Mouse (Mus musculus) forebrain, embryonic 12.5 days (tissue): ENCODE results near the gene Hmgb2. TPM values are rescaled to one million over a fixed set of nuclear protein-coding genes. Genes with fewer than 3 reads are reported as not detected.
A peak's percentile ranks its signal among the peaks of the same experiment; 100 is the strongest.

Source experiments
- ATAC-seq: fragments of 200-750 bp; cut with Nextera tagmentation; 2 replicates; pipeline ENCODE4 v1.8.0; 2017; ENCODE audit warnings: moderate TSS enrichment; ENCODE audit not compliant: low FRiP score
- H3K27ac ChIP-seq: fragments of 300-500 bp; sonication (generic); 2 replicates; pipeline ENCODE4 v1.5.1; 2016; ENCODE audit warnings: mild to moderate bottlenecking
- H3K27me3 ChIP-seq: fragments of 300-500 bp; sonication (generic); 2 replicates; pipeline ENCODE4 v1.6.1; 2016; ENCODE audit warnings: mild to moderate bottlenecking
- H3K36me3 ChIP-seq: fragments of 300-500 bp; sonication (generic); replicated peaks from 2 replicates; pipeline ENCODE4 v1.6.1; 2016; ENCODE audit warnings: mild to moderate bottlenecking
- H3K4me1 ChIP-seq: fragments of 300-500 bp; sonication (generic); 2 replicates; pipeline ENCODE4 v1.6.1; 2016
- H3K4me2 ChIP-seq: fragments of 300-500 bp; sonication (generic); 2 replicates; pipeline ENCODE4 v1.6.1; 2016; ENCODE audit warnings: mild to moderate bottlenecking, moderate library complexity
- H3K4me3 ChIP-seq: fragments of 300-500 bp; sonication (generic); replicated peaks from 2 replicates; pipeline ENCODE4 v1.5.1; 2016; ENCODE audit warnings: mild to moderate bottlenecking
- H3K9ac ChIP-seq: fragments of 300-500 bp; sonication (generic); 2 replicates; pipeline ENCODE4 v1.6.1; 2016; ENCODE audit warnings: mild to moderate bottlenecking
- H3K9me3 ChIP-seq: fragments of 300-500 bp; sonication (generic); 2 replicates; pipeline ENCODE4 v1.6.1; 2016
- WGBS: fragments of 180-500 bp; shearing (Covaris S2); methylation state at CpG from one replicate; pipeline ENCODE4 v1.1.7; 2016; 5-methylcytosine and 5-hydroxymethylcytosine counted together
- polyA plus RNA-seq: library from polyadenylated mRNA; unstranded; fragments of >200 nt; fragmentation: Nextera tagmentation; extraction: Ambion mirVana; gene quantifications from 2 replicates; pipeline ENCODE4 v1.2.1, GENCODE M21; 2016

Gene Hmgb2
- polyA plus RNA-seq = 740 and 788 TPM in 2 replicates

- peak within 1 kb of the TSS; percentile 93 for H3K4me2 ChIP-seq
- peak within 1 kb of the TSS; percentile 99 for H3K9ac ChIP-seq
- H3K27me3 ChIP-seq = no peaks in the 10 kb centered on the region
- peaks cover 20% of the 10 kb centered on the region for H3K36me3 ChIP-seq
- ATAC-seq = peak; percentile 100
- H3K27ac ChIP-seq = peak within 1 kb of the TSS; percentile 100
- peak within 1 kb of the TSS; percentile 89 for H3K4me3 ChIP-seq
- H3K9me3 ChIP-seq = no peaks in the 10 kb centered on the region
- under 1% methylated on average over 63 of the region's 63 CpGs for WGBS
- peaks cover 13% of the 10 kb centered on the region for H3K4me1 ChIP-seq
Observed at GRCm38 (mm10) chr8:57511316-57512118, at the start of gene Hmgb2. TSS of gene Hmgb2 (plus strand) at chr8:57511907.

GRCm38 (mm10) chr8:57462839-57463238, 48.9 kb upstream of the Hmgb2 start:
- Histone ChIP-seq H3K4me1 (no peaks in the 10 kb centered on the region), H3K9ac (no peak overlapping the region), H3K27me3 (no peaks in the 10 kb centered on the region), H3K4me2 (no peak overlapping the region), H3K27ac (no peak overlapping the region), H3K4me3 (no peak overlapping the region), H3K9me3 (no peaks in the 10 kb centered on the region), H3K36me3 (no peaks in the 10 kb centered on the region)
- ATAC-seq = no peak
- WGBS = 53% methylated on average over 1 of the region's 1 CpGs

GRCm38 (mm10) chr8:57463757-57464156, 48.0 kb upstream of the Hmgb2 start:
- Histone ChIP-seq H3K4me3 (no peak overlapping the region), H3K9me3 (no peaks in the 10 kb centered on the region), H3K9ac (no peak overlapping the region), H3K4me2 (no peak overlapping the region), H3K27me3 (no peaks in the 10 kb centered on the region), H3K4me1 (no peaks in the 10 kb centered on the region), H3K36me3 (no peaks in the 10 kb centered on the region), H3K27ac (no peak overlapping the region)
- no peak for ATAC-seq
- 92% methylated on average over 3 of the region's 3 CpGs for WGBS

DNA sequence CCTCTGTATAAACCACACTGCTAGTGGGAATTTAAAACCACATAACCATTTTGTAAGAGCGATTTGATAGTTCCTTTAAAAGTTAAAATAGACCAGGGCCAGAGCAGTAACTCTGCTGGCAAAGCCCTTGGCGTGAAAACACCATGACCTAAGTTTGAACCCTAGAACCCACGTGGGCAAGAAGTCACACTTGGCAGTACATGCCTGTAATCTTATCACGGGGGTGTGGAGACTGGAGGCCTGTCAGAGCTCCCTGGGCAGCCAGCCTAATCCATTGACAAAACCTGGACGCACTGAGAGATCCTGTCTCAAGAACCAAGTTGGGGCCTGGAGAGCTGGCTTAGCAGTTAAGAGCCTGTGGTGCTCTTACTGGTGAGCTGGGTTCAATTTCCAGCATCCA, 43.1 kb upstream of the Hmgb2 start:
- Histone ChIP-seq H3K36me3 (no peaks in the 10 kb centered on the region), H3K27ac (no peak overlapping the region), H3K4me1 (no peaks in the 10 kb centered on the region), H3K4me3 (no peak overlapping the region), H3K4me2 (no peak overlapping the region), H3K27me3 (no peaks in the 10 kb centered on the region), H3K9ac (no peak overlapping the region), H3K9me3 (no peaks in the 10 kb centered on the region)
- 62% methylated on average over 5 of the region's 5 CpGs for WGBS
- ATAC-seq = no peak

DNA sequence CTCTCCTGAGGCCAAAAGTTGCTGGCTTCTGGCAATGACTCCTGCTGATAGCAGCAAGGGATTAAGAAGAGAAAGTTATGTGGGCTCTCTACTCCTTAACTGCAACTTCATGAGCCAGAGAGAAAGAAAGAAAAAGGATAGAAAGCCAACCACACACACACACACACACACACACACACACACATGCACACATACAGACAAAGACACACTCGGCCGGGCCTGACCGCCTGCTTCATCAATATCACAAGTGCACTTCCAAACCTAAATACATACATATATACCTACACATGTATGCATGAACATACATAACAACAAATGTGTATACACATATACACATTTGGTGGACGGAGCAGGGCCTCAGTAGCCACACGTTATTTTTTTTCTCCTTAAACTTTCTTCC, 40.8 kb upstream of the Hmgb2 start:
- no peak overlapping the region for H3K4me2 ChIP-seq
- no peak for ATAC-seq
- 88% methylated on average over 5 of the region's 5 CpGs for WGBS

DNA sequence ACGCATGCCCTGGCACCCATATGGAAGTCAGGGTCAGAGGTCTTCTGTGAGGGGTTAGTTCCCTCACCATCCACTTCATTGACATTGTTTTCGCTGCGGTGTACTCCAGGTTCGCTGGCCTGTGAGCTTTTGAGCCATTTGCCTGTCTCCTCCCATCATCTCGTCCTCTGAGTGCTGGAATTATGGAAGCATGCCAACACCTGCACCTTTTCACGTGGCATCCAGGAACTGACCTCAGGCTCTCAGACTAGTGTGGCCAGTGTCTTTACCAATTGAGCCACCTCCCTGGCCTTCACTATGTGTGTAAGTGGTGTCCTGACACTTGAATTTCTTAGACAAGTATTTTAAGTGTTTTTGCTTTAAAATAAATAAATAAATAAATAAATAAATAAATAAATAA, 38.0 kb upstream of the Hmgb2 start:
- no peaks in the 10 kb centered on the region for H3K9me3 ChIP-seq
- H3K36me3 ChIP-seq = no peaks in the 10 kb centered on the region
- no peak for ATAC-seq
- no peaks in the 10 kb centered on the region for H3K4me1 ChIP-seq
- no peak overlapping the region for H3K27ac ChIP-seq
- H3K4me3 ChIP-seq = no peak overlapping the region
- H3K4me2 ChIP-seq = no peak overlapping the region
- H3K27me3 ChIP-seq = no peaks in the 10 kb centered on the region
- H3K9ac ChIP-seq = no peak overlapping the region
- WGBS = 85% methylated on average over 6 of the region's 6 CpGs

More for the DNA sequence above, 40.8 kb upstream of the Hmgb2 start:
- no peaks in the 10 kb centered on the region for H3K9me3 ChIP-seq
- no peaks in the 10 kb centered on the region for H3K36me3 ChIP-seq
- H3K27ac ChIP-seq = no peak overlapping the region
- no peaks in the 10 kb centered on the region for H3K4me1 ChIP-seq
- no peaks in the 10 kb centered on the region for H3K27me3 ChIP-seq
- H3K4me3 ChIP-seq = no peak overlapping the region
- no peak overlapping the region for H3K9ac ChIP-seq

DNA sequence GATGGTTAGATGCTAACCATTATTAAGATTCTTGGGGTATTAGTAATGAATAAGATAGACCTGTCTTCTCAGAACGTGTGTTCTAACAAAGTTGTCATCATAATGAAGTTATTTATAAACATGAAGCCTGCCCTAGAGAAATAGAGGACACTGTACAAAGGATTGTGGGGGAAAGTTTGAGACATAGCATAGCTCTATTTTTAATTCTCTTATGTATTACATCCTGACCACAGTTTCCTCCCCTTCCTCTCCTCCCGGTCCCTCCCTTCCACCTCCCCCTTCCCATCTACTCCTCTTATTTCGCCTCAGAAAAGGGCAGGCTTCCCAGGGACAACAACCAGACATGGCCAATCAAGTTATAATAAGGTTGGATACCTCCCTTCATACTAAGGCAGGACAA, 33.3 kb upstream of the Hmgb2 start:
- ATAC-seq = no peak
- Histone ChIP-seq H3K9ac (no peak overlapping the region), H3K4me2 (no peak overlapping the region), H3K4me1 (no peaks in the 10 kb centered on the region), H3K36me3 (peaks cover 22% of the 10 kb centered on the region), H3K27ac (no peak overlapping the region), H3K27me3 (no peaks in the 10 kb centered on the region), H3K9me3 (no peaks in the 10 kb centered on the region), H3K4me3 (no peak overlapping the region)
- WGBS = 77% methylated on average over 3 of the region's 3 CpGs

GRCm38 (mm10) chr8:57479700-57480099, 32.0 kb upstream of the Hmgb2 start:
- H3K27ac ChIP-seq = no peak overlapping the region
- H3K27me3 ChIP-seq = no peaks in the 10 kb centered on the region
- H3K9ac ChIP-seq = no peak overlapping the region
- no peaks in the 10 kb centered on the region for H3K9me3 ChIP-seq
- 96% methylated on average over 8 of the region's 8 CpGs for WGBS
- no peak overlapping the region for H3K4me2 ChIP-seq
- ATAC-seq = no peak
- no peak overlapping the region for H3K4me3 ChIP-seq
- H3K36me3 ChIP-seq = peaks cover 25% of the 10 kb centered on the region
- H3K4me1 ChIP-seq = no peaks in the 10 kb centered on the region

DNA sequence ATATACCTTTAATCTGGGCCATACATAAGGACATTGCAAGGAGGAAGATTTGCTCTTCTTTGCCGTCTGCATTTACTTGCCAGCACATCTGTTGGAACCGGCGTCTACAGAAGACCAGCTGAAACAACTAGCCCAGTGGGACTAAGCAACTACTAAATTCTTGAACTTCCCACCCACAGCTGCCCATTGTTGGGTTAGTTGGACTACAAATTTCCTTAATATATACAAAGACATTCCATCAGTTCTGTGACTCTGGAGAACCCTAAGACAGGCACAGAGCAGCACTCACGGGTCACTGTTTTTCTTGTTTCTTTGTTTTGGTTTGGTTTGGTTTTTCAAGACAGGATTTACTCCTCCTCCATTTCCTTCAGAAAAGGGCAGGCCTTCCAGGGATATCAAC, 31.1 kb upstream of the Hmgb2 start:
- H3K4me2 ChIP-seq = no peak overlapping the region
- peaks cover 4% of the 10 kb centered on the region for H3K4me1 ChIP-seq
- WGBS = 81% methylated on average over 4 of the region's 4 CpGs
- H3K27me3 ChIP-seq = no peaks in the 10 kb centered on the region
- peaks cover 25% of the 10 kb centered on the region for H3K36me3 ChIP-seq
- no peak overlapping the region for H3K27ac ChIP-seq
- H3K9ac ChIP-seq = no peak overlapping the region
- no peak for ATAC-seq
- no peaks in the 10 kb centered on the region for H3K9me3 ChIP-seq
- H3K4me3 ChIP-seq = no peak overlapping the region

- peak; percentile 71 for ATAC-seq
Observed at GRCm38 (mm10) chr8:57486491-57487440, 24.9 kb upstream of the Hmgb2 start.

GRCm38 (mm10) chr8:57487441-57488155, 24.1 kb upstream of the Hmgb2 start, which contains the start of gene Sap30:
TSS of gene Sap30 (minus strand) at chr8:57487860.
- ATAC-seq = peak; percentile 96
- H3K4me1 ChIP-seq = peaks cover 11% of the 10 kb centered on the region
- 1% methylated on average over 62 of the region's 66 CpGs for WGBS

More at GRCm38 (mm10) chr8:57486491-57487440, 24.9 kb upstream of the Hmgb2 start:
- Histone ChIP-seq H3K27ac (peak overlapping the region; percentile 99), H3K4me3 (peak overlapping the region; percentile 98), H3K27me3 (no peaks in the 10 kb centered on the region), H3K4me2 (peak overlapping the region; percentile 71), H3K36me3 (peaks cover 13% of the 10 kb centered on the region), H3K9ac (peak overlapping the region; percentile 91), H3K4me1 (peaks cover 11% of the 10 kb centered on the region), H3K9me3 (no peaks in the 10 kb centered on the region)
- whole genome bisulfite sequencing = under 1% methylated on average over 54 of the region's 54 CpGs

More at GRCm38 (mm10) chr8:57487441-57488155, 24.1 kb upstream of the Hmgb2 start, which contains the start of gene Sap30:
- Histone ChIP-seq H3K9me3 (no peaks in the 10 kb centered on the region), H3K27me3 (no peaks in the 10 kb centered on the region), H3K4me3 (peak within 1 kb of the TSS; percentile 98), H3K9ac (peak within 1 kb of the TSS; percentile 91), H3K27ac (peak within 1 kb of the TSS; percentile 99), H3K4me2 (peak within 1 kb of the TSS; percentile 71), H3K36me3 (peaks cover 7% of the 10 kb centered on the region)
